Mouse (Mus musculus) hindbrain, embryonic 10.5 days (tissue): Measurements from ENCODE around the gene Vmn2r97. TPM values are rescaled to one million over a fixed set of nuclear protein-coding genes. Genes with fewer than 3 reads are reported as not detected.
"Not testable (repeated sequence)": the region's sequence is repeated elsewhere in the genome, so short reads cannot be mapped to it uniquely, and the experiment has no call there.

Source experiments
- DNase-seq: peaks from one replicate; pipeline ENCODE4 v3.0.0-alpha.2; 2017; ENCODE audit warnings: low spot score
- H3K27ac ChIP-seq: fragments of 300-500 bp; sonication (generic); 2 replicates; pipeline ENCODE4 v1.5.1; 2016; ENCODE audit warnings: mild to moderate bottlenecking, moderate library complexity
- H3K27me3 ChIP-seq: fragments of 300-500 bp; sonication (generic); 2 replicates; pipeline ENCODE4 v1.6.1; 2016; ENCODE audit warnings: mild to moderate bottlenecking; ENCODE audit not compliant: poor library complexity, insufficient read depth, severe bottlenecking
- H3K36me3 ChIP-seq: fragments of 300-500 bp; sonication (generic); 2 replicates; pipeline ENCODE4 v1.6.1; 2016; ENCODE audit warnings: mild to moderate bottlenecking, moderate library complexity
- H3K4me1 ChIP-seq: fragments of 300-500 bp; sonication (generic); replicated peaks from 2 replicates; pipeline ENCODE4 v1.6.1; 2016; ENCODE audit warnings: mild to moderate bottlenecking
- H3K4me3 ChIP-seq: fragments of 300-500 bp; sonication (generic); 2 replicates; pipeline ENCODE4 v1.5.1; 2016; ENCODE audit warnings: mild to moderate bottlenecking, moderate library complexity
- H3K9me3 ChIP-seq: fragments of 300-500 bp; sonication (generic); 2 replicates; pipeline ENCODE4 v1.6.1; 2016; ENCODE audit warnings: mild to moderate bottlenecking, moderate library complexity
- WGBS: fragments of 180-500 bp; shearing (Covaris S2); methylation state at CpG from one replicate; pipeline ENCODE4 v1.1.7; 2016; 5-methylcytosine and 5-hydroxymethylcytosine counted together
- polyA plus RNA-seq: library from polyadenylated mRNA; unstranded; fragments of >200 nt; fragmentation: Nextera tagmentation; extraction: Ambion mirVana; gene quantifications from 2 replicates; pipeline ENCODE4 v1.2.1, GENCODE M21; 2016

Gene Vmn2r97
- 0.10 TPM in 1 of 2 replicates, not detected in the other for polyA plus RNA-seq

GRCm38 (mm10) chr17:18914000-18914399 lies at the start of gene Vmn2r97:
Vmn2r97 (plus strand) TSS chr17:18914300.
- not testable (repeated sequence) for H3K4me1 ChIP-seq, DNase-seq, H3K36me3 ChIP-seq, H3K27me3 ChIP-seq, H3K4me3 ChIP-seq, H3K9me3 ChIP-seq, H3K27ac ChIP-seq
- 73% methylated on average over 2 of the region's 2 CpGs for WGBS

- not testable (repeated sequence) for H3K27ac ChIP-seq, H3K36me3 ChIP-seq, DNase-seq, H3K27me3 ChIP-seq, H3K4me3 ChIP-seq, H3K4me1 ChIP-seq
- 78% methylated on average over 2 of the region's 2 CpGs for WGBS
- peaks cover 39% of the 10 kb centered on the region for H3K9me3 ChIP-seq
These were observed 31.7 kb upstream of the Vmn2r97 start for GRCm38 (mm10) chr17:18882436-18882835.

- Histone ChIP-seq H3K27me3 (no peaks in the 10 kb centered on the region), H3K9me3 (peaks cover 19% of the 10 kb centered on the region), H3K4me1 (no peaks in the 10 kb centered on the region), H3K4me3 (no peak overlapping the region), H3K27ac (no peak overlapping the region), H3K36me3 (no peaks in the 10 kb centered on the region)
- WGBS = 85% methylated on average over 6 of the region's 6 CpGs
- no peak for DNase-seq
These were observed 24.3 kb upstream of the Vmn2r97 start for GRCm38 (mm10) chr17:18889745-18890329.

DNA sequence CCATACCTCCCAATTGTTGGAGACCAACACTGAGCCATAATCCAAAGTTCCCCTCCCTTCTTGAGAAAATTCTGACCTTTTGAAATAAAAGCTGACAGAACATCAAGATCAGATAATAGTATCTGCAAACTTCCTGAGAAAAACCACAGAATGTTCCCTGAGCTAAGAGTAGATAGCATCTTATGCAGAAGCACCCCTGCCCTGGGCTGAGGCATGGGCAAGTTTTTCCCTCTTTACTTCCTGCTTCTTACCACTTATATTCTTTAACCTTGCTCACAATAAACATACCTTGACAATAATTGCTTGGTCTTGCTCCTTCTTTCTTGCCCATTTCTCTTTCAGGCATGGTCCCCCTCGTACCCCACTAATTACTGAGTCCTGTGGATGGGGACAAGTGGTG lies 43.7 kb downstream of the Vmn2r97 start:
- H3K27me3 ChIP-seq, H3K4me1 ChIP-seq, H3K4me3 ChIP-seq, H3K36me3 ChIP-seq, DNase-seq, H3K27ac ChIP-seq: not testable (repeated sequence)
- WGBS = 84% methylated on average over 1 of the region's 1 CpGs
- peaks cover 84% of the 10 kb centered on the region for H3K9me3 ChIP-seq

- Histone ChIP-seq H3K4me1 (no peaks in the 10 kb centered on the region), H3K27me3 (no peaks in the 10 kb centered on the region), H3K36me3 (no peaks in the 10 kb centered on the region), H3K4me3 (no peak overlapping the region), H3K9me3 (peaks cover 58% of the 10 kb centered on the region), H3K27ac (no peak overlapping the region)
- DNase-seq = no peak
- 93% methylated on average over 29 of the region's 29 CpGs for WGBS
These were observed 54.5 kb downstream of the Vmn2r97 start for GRCm38 (mm10) chr17:18968371-18969275.

Other genes with a start within 250 kb of the Vmn2r97 start
- not detected in 2 replicates for gene Vmn2r98, start 139.2 kb downstream of the Vmn2r97 start, polyA plus RNA-seq